Mouse (Mus musculus): ENCODE data around the gene Gm42420.

DNA sequence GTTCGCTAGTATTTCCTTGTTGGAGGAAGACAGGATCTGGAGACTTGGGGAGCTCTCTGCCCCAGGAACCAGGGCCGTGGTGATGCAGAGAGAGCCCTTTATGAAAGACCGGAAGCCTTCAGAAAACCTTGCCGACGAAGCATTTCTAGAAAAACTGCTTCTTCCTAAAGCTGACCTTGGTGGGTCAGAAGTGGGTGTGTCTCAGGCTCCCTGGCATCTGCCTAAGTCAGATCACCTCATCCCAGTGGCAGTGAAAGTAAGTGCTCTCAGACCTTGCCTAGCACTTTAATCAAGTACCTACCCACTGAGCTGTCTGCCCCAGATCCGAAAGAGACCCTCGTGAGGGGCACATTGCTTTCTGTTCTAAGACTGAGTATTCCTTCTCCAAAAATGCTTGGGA lies 10.6 kb upstream of the Gm42420 start:
- no peak for TF ChIP-seq CTCF (IDR thresholded peaks at IDR 0.05; ENCODE audit: insufficient read depth, low read depth, low read length)
- TF ChIP-seq POLR2A (IDR thresholded peaks at IDR 0.05; ENCODE audit: insufficient read depth, low read depth, low read length) = no peak

Measured in olfactory bulb, adult 2 months (tissue).